Mouse (Mus musculus): ENCODE data around the gene Bank1.

GRCm38 (mm10) chr3:136349690-136350089, 23.8 kb upstream of the Bank1 start:
- TF ChIP-seq EP300 (IDR thresholded peaks at IDR 0.05; ENCODE audit: low read depth), result no peak
- no peak for TF ChIP-seq CTCF (IDR thresholded peaks at IDR 0.05; ENCODE audit: low read depth)
